Mouse (Mus musculus) C2C12 (cell line): Measurements from ENCODE around the gene Mrap2. TPM values are rescaled to one million over a fixed set of nuclear protein-coding genes. Genes with fewer than 3 reads are reported as not detected.

Experiments used
- H3K27me3 ChIP-seq: one replicate; pipeline ENCODE4 v1.6.1; 2011; ENCODE audit not compliant: control insufficient read depth, insufficient read depth, insufficient read length
- H3K36me3 ChIP-seq: one replicate; pipeline ENCODE4 v1.6.1; 2011; ENCODE audit not compliant: control insufficient read depth, insufficient read depth
- H3K4me3 ChIP-seq: one replicate; pipeline ENCODE4 v1.5.1; 2011; ENCODE audit warnings: mild to moderate bottlenecking, control low read depth; ENCODE audit not compliant: poor library complexity, insufficient read depth, severe bottlenecking
- H3K79me2 ChIP-seq: one replicate; pipeline ENCODE4 v1.6.1; 2011; ENCODE audit not compliant: control insufficient read depth, insufficient read depth
- H3K79me3 ChIP-seq: one replicate; pipeline ENCODE4 v1.6.1; 2011; ENCODE audit warnings: low read depth, control low read depth
- H3ac ChIP-seq: one replicate; pipeline ENCODE3; 2011; ENCODE audit warnings: low read depth; ENCODE audit not compliant: control insufficient read depth, insufficient read length
- CEBPB ChIP-seq: IDR thresholded peaks from one replicate; pipeline ENCODE4 v1.6.1; 2011; ENCODE audit warnings: low read depth, mild to moderate bottlenecking, control low read depth, moderate library complexity
- CTCF ChIP-seq: IDR thresholded peaks from one replicate; pipeline ENCODE4 v1.5.1; 2011; ENCODE audit not compliant: control insufficient read depth, insufficient read depth, insufficient read length
- FOSL1 ChIP-seq: IDR thresholded peaks from one replicate; pipeline ENCODE4 v1.8.0; 2011; ENCODE audit warnings: mild to moderate bottlenecking, low read length; ENCODE audit not compliant: poor library complexity, insufficient read depth, severe bottlenecking
- MAX ChIP-seq: IDR thresholded peaks from one replicate; pipeline ENCODE4 v1.6.1; 2011; ENCODE audit warnings: mild to moderate bottlenecking, control low read depth
- MYOD1 ChIP-seq: IDR thresholded peaks from one replicate; pipeline ENCODE4 v1.6.1; 2011; ENCODE audit warnings: low read depth; ENCODE audit not compliant: control insufficient read depth, insufficient read length
- MYOG ChIP-seq: IDR thresholded peaks from one replicate; pipeline ENCODE4 v1.6.1; 2011; ENCODE audit not compliant: control insufficient read depth, insufficient read length; ENCODE audit errors: extremely low read depth
- USF1 ChIP-seq: IDR thresholded peaks from one replicate; pipeline ENCODE4 v1.6.1; 2011; ENCODE audit warnings: low read depth, mild to moderate bottlenecking, control low read depth, moderate library complexity
- polyA plus RNA-seq: library from polyadenylated mRNA; unstranded; fragments of >200 nt; fragmentation: generic; extraction: Trizol; gene quantifications from one replicate; pipeline ENCODE4 v1.2.1, GENCODE M21; 2012; ENCODE audit warnings: missing spikeins

Mrap2 gene
- polyA plus RNA-seq, 1 experiment, result 0.01 TPM

GRCm38 (mm10) chr9:87200426-87200825 lies 56.3 kb downstream of the Mrap2 start:
- no peak overlapping the region for H3K4me3 ChIP-seq
- H3K36me3 ChIP-seq, result peaks cover 37% of the 10 kb centered on the region
- no peak overlapping the region for H3ac ChIP-seq
- no peaks in the 10 kb centered on the region for H3K79me2 ChIP-seq
- H3K79me3 ChIP-seq, result no peaks in the 10 kb centered on the region
- no peaks in the 10 kb centered on the region for H3K27me3 ChIP-seq
- TF ChIP-seq FOSL1, result no peak
- no peak for TF ChIP-seq CEBPB
- TF ChIP-seq MAX, result no peak
- TF ChIP-seq USF1, result no peak
- TF ChIP-seq MYOD1, result no peak
- TF ChIP-seq CTCF, result no peak
- no peak for TF ChIP-seq MYOG

GRCm38 (mm10) chr9:87200919-87201318 lies 56.8 kb downstream of the Mrap2 start:
- no peak for TF ChIP-seq CEBPB
- TF ChIP-seq MAX, result no peak
- no peak for TF ChIP-seq MYOG
- TF ChIP-seq CTCF, result no peak
- no peak for TF ChIP-seq FOSL1
- TF ChIP-seq MYOD1, result no peak
- TF ChIP-seq USF1, result no peak
- no peaks in the 10 kb centered on the region for H3K79me3 ChIP-seq
- peaks cover 37% of the 10 kb centered on the region for H3K36me3 ChIP-seq
- H3ac ChIP-seq, result no peak overlapping the region
- H3K27me3 ChIP-seq, result no peaks in the 10 kb centered on the region
- H3K4me3 ChIP-seq, result no peak overlapping the region
- no peaks in the 10 kb centered on the region for H3K79me2 ChIP-seq

GRCm38 (mm10) chr9:87202431-87202830 lies 58.3 kb downstream of the Mrap2 start:
- no peak overlapping the region for H3K4me3 ChIP-seq
- H3K27me3 ChIP-seq, result no peaks in the 10 kb centered on the region
- no peaks in the 10 kb centered on the region for H3K79me3 ChIP-seq
- peaks cover 36% of the 10 kb centered on the region for H3K36me3 ChIP-seq
- TF ChIP-seq CTCF (no peak), USF1 (no peak), CEBPB (no peak), MYOD1 (no peak), MYOG (no peak), FOSL1 (no peak), MAX (no peak)
- H3ac ChIP-seq, result no peak overlapping the region
- H3K79me2 ChIP-seq, result no peaks in the 10 kb centered on the region

GRCm38 (mm10) chr9:87210830-87211339 lies 66.8 kb downstream of the Mrap2 start:
- TF ChIP-seq MYOD1 (no peak), CTCF (no peak), MAX (no peak), MYOG (no peak)
- Histone ChIP-seq H3K36me3 (peaks cover 30% of the 10 kb centered on the region), H3K79me2 (no peaks in the 10 kb centered on the region), H3K79me3 (no peaks in the 10 kb centered on the region), H3K4me3 (no peak overlapping the region), H3ac (no peak overlapping the region), H3K27me3 (no peaks in the 10 kb centered on the region)

- Histone ChIP-seq H3K79me3 (no peaks in the 10 kb centered on the region), H3ac (no peak overlapping the region), H3K4me3 (no peak overlapping the region), H3K79me2 (no peaks in the 10 kb centered on the region), H3K36me3 (peaks cover 35% of the 10 kb centered on the region), H3K27me3 (no peaks in the 10 kb centered on the region)
- TF ChIP-seq USF1, result no peak
- TF ChIP-seq CEBPB, result no peak
- TF ChIP-seq FOSL1, result no peak
These were observed 69.1 kb downstream of the Mrap2 start for GRCm38 (mm10) chr9:87213204-87213603.

Other genes starting within 250 kb of the Mrap2 start
- not detected for gene Ripply2, start 128.8 kb upstream of the Mrap2 start, polyA plus RNA-seq
- gene Cyb5r4, start 122.3 kb upstream of the Mrap2 start, polyA plus RNA-seq, result 10.8 TPM
- 1.2 TPM for gene Cep162, start 111.2 kb downstream of the Mrap2 start, polyA plus RNA-seq